Mouse (Mus musculus) telencephalon, adult 2 months (tissue): Measurements from ENCODE around the gene Shroom3.
A peak's percentile ranks its signal among the peaks of the same experiment; 100 is the strongest.

Experiments used
- DNase-seq: peaks from one replicate; pipeline ENCODE4 v3.0.0-alpha.2; 2011; ENCODE audit warnings: low read depth, low spot score

Gene Shroom3

DNA sequence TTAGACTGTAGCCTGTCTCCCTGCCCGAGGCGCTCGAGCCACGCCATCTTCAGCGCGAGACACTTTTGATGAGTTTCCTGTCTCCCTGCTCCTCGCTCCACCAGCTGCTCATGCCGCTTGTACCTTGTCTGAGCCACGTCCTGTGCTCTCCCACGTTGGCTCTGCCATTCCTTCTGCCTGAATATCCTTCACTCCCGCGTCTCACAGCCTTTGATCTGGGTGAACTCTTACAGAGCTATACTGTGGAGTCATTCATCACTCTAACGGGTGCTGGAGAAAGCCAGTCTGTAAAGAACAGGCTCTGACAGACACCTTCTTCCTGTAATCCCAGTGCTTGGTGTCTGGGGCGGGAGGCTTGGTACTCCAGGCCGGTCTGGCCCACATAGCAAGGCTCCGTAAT lies 248.1 kb downstream of the Shroom3 start:
- no peak for DNase-seq

DNA sequence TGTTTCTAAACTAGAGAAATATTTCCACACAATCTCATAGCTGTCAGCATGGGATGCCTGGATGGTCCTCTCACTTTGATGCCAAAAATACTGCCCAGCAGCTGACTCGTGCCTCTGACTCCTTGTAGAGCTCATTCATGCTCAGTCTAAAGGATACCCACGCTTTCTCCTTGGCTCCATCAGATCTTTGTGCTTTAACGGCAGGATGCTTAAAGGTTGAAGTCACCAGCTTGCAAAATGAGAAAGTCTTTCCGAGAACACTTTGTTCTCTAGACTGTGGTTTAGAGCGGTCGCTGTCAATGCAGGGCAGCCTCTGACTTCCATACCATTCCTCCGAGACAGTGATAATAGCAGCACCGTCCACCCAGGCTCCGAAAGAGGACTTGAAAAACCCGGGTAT lies 249.8 kb downstream of the Shroom3 start:
- DNase-seq: no peak

DNA sequence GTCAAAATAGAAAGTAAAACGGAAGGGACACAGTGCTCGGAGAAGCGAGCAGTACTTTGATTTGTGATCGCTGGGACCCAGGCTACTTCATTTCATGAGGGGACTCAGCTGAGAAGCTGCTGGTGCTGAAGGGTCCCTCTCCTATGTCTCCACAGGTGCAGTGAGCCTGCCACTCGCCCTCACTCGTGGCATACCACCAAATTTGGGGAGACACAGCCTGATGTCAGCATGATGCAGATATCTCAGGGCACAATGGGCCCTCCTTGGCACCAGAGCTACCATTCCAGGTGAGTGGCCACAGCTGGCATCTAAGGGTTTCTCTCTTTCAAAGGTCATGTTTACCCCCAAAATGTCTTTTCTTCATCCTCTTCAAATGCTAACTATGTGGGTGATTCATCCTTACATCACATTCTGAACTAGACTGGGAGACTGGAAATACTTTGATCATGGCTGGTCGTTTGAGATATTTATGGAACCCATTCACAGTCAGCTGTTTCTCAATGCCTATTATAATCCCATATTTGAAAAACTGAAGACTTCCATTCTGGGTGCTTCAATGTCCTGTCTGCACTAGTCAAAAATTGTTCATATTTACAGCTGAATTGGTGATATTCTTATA lies 250.5 kb downstream of the Shroom3 start:
- no peak for DNase-seq

DNA sequence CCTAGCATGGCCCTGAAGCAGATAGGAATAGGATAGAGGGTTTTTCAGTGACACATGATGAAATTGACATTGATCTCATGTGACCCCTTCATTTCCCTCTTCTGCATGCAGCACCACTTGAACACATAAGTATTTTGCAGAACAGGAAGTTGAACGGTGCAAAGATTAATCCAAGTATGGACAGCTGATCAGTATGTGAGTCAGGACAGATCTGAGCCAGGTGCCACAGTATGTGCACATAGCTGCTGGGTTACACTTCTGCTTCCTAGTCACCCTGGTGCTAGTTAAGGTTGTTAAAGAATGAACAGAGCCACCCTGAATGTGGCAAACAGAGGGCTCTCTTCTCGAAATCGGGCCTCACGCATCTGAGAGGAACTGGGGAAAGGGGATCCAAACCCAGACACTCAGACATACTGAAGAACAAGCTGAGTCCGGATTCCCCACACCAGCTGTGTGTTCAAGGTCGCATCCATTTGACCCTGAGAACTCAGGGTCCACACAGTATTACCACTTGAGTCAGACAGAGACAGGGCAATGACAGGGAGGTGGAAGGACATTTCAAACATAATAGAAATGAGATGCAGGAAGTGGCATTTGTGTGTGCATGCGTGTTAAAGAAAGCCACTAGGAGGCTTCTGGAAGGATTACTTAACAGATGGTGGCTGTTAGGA lies 251.2 kb downstream of the Shroom3 start:
- DNase-seq: no peak

DNA sequence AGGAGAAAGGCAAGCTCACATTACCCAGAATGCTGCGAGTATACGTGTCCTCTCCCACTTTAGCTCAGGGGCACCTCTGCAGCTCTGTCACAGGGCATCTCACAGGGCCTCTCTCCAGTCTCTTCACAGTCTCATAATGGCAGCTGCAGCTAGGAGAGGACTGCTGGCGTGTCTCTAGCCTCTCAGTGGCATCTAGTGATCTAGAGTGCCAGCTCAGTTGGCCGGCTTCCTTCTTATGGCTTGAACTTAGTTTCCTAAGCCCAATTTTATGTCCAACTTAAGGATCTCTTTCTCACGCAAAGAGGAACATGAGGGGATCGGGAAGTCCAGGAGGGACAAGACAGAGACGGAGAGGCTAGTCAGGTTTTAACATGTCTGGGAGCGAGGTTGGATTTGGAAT lies 252.6 kb downstream of the Shroom3 start:
- DNase-seq: no peak

DNA sequence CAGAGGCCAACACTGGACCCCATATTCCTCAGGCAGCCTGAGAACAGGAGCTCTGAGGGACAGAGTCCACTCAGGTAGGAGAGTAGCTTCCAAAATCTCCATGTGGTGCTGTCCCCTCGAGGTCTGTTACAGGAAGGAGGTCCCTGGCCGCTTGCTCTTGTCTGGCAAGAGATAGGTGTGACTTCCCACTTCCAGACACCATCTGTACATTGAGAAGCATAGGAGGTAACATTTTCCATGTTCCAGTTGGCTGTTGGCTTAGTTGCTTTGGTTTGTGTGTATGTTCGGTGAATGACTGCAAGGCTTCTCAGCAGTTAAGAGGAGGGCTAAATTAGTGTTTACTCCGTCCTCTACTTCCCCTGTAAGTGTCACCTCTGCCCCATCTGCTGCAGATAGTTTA lies 254.5 kb downstream of the Shroom3 start:
- no peak for DNase-seq

DNA sequence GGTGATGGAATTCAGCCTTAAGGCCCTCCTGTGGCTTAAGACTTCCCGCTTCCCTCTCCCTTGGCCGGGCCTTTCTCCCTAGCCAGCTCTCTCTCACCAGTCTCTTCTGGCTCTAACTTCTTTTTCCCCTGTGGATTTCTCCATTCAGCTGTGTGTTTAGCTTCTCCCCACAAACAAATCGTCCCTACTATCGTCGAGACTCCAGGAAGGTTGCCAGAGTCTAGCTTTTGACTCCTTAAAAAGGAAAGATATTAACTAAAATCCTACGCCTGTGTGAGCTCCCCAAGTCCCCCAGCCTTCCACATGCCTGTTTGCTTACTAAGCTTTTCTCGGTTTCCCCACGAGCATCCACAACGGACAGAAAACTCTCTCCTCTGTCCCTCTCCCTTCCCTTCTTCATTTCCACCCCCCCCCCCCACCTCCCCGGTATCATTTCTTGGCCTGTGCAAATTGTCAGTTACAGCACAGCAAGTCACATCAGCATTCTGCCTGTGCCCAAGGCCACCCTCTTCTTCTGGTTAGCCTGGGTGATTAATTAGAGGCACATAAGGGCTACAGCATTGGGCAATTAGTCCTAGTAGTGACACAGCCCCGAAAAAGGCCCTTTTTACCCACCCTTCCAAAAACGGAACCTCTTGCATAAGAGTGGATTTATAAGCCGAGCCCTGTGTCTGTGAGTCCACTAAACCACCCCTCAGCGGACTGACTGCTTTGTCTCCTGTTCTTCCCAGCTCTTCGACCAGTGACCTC lies 256.2 kb downstream of the Shroom3 start:
- no peak for DNase-seq

DNA sequence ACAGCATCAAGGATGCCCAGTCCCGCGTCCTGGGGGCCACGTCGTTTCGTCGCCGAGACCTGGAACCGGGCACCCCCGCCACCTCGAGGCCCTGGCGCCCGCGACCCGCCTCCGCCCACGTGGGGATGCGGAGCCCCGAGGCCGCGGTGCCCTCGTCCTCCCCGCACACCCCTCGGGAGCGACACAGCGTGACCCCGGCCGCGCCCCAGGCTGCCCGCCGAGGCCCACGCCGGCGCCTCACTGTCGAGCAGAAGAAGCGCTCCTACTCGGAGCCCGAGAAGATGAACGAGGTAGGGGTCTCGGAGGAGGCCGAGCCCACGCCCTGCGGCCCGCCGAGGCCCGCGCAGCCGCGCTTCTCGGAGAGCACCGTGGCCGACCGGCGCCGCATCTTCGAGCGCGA lies 258.9 kb downstream of the Shroom3 start:
- no peak for DNase-seq

DNA sequence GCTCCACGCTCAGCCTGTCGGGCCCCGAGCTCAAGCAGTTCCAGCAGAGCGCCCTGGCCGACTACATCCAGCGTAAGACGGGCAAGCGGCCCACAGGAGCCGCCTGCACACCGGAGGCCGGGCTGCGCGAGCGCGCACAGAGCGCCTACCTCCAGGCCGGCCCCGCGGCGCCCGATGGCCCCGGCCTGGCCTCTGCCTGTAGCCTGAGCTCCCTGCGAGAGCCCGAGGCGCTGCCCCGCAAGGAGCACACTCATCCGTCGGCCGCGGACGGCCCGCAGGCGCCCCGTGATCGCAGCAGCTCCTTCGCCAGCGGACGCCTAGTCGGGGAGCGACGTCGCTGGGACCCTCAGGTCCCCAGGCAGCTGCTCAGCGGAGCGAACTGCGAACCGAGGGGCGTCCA lies 259.3 kb downstream of the Shroom3 start:
- DNase-seq: no peak

DNA sequence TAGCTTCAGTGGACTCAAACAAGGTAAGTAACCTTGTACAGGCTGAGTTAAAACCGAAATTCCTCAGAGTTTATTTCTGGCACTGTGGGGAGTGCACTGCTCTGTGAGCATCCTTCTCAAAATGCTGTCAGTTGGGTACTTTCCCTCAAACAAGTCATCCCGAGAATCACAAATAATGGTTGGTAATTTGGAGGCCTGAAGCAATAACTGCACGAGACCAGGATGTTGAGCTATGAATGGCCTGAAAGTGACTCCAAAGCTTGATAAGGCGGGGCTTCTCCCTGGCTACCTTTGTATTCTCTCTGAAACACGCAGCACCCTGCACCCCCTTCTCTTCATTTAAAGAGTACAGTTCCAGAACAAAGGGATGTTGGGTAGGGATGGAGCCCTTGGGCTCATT lies 261.6 kb downstream of the Shroom3 start:
- no peak for DNase-seq

DNA sequence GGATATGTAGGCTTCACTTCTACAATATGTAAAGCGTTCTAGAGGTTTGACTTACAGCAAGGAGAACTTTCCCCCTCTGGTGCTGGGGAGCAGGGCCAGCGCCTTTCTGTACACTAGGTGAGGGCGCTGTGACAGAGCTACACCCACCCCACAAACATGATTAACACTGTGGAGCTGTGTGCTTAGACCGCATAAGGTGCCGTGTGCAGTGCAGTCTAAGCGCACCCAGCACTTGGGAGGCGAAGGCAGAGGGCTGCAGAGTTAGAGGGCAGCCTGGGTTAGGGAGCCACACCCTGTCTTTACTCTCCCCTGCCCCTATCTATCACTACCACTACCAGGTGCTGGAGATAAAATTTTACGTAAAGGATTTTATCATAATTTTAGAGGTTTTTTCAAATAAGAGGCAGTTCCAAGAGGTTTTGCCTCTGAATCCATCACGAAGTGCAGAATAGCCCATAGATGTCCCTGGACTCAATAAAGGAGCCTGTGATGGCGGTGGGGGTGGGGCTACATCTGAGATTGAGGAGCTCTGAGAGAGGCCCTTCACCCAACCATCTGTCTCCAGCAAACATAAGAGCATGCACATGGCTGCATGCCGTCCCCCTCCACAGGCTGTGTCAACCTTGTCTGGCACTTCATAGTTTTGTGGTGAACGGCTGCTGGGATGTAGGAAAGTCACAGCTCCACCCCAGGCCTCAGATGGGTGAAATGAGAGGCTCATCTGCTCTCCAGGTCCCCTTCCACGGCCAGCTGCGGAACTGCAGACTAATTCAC lies 265.9 kb downstream of the Shroom3 start:
- DNase-seq: no peak

DNA sequence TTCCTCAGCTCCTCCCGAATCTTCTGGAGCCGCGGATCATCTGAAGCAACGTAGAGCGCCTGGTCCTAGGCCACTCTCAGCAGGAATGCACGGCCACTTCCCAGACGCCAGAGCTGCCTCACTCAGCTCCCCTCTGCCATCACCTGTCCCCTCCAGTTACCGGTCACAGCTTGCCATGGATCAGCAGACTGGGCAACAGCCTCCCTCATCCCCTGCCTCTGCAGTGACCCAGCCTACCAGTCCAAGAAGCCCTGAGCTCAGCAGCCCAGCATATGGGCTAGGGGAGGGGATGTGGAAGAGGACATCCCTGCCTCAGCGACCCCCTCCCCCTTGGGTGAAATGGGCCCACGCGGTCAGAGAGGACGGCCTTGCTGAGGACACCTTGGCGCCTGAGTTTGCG lies 267.3 kb downstream of the Shroom3 start:
- DNase-seq: no peak

DNA sequence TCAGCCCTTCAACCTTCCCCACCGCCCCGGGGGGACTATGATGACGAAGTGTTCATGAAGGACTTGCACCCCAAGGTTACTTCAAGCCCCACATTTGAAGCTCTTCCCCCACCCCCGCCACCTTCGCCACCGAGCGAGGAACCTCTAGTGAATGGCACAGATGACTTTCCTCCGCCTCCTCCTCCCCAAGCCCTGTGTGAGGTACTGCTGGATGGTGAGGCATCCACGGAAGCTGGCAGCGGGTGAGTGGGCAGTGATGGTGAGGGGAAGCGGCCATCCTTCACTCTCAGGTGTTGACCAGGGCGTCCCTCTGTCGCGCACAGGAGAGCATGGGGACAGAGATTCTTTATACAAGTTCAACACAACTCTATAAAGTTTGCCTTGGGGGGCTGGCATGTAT lies 267.8 kb downstream of the Shroom3 start:
- DNase-seq: no peak

DNA sequence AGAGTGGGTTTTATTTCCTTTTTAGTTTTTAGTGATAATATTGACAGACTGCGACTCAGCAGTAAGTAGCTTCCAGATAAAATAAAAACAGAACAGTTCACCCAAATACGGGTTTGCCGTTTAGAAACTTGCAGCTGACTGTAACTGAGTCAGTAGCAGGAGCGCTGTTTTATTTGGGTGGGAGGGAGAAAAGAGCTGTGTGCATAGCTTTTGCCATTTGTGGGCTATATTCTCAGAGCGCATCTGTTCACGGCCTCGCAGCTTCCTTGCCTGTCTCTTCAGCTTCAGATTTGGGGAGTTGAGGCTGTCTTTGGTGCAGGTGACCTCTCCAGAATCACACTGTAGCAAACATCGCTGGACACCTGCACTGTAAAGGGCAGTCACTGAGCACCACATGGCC lies 270.6 kb downstream of the Shroom3 start:
- no peak for DNase-seq

DNA sequence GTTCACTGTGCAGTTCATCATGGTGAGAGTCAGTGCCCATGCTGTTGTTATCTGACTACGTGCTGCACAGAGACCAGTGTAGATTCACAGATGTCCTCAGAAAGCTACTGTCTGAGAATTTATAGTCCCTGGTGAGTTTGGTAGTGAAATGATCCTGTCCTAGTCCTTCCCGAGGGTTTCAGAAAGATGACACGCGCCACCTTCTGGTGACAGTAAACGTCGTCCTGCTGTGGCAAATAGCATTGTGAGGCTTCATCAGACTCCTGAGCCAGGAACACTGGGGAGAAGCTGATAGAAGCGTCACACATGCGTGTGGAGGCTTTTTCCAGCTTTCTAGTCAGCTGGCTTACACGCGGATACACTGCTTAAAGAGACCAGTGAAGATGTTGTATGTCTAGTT lies 271.1 kb downstream of the Shroom3 start:
- DNase-seq: peak; percentile 83

DNA sequence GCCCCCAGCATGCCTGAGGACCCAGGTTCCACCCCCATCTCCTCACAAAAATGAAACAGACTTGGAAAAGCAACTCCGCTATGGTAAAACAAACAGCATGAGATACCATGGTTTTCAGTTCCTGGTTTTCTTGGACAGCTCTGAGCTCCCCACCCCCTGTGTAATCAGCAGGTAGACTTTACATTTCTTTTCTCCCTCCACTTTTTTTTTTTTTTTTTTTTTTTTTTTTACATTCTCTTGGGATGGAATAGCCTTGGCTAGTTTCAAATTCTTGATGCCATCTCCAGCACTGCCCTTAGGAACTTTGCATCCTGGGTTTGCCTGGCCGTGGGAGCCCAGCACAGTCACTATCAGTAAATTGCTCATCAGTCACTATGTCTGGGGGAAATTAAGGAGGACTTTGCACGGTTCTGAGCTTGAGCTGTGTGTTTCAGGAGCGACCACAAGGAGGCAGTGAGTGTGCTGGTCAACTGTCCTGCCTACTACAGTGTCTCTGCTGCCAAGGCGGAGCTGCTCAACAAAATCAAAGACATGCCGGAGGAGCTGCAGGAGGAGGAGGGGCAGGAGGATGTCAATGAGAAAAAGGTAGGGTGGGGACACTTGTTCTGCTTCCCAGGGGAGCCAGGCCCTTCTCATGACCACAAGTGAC lies 271.7 kb downstream of the Shroom3 start:
- no peak for DNase-seq

DNA sequence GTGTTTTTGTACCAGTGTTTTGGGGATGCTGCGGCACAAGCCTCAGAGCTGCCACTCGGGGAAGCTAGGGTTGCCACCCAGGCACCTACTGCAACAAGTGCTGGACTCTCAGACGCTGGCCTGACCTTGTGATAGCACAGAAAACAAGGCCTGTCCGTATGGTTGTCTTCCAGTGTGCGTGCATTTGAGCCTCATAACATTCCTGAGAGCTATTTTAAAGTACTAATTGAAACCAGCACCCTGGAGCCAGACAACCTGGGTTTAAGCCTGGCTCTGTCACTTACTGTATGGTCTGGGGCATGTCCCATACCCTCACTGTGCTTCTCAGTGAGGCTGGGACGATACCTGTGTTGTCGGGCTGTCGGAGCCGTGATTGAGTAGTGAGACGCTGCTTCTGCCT lies 276.1 kb downstream of the Shroom3 start:
- no peak for DNase-seq

DNA sequence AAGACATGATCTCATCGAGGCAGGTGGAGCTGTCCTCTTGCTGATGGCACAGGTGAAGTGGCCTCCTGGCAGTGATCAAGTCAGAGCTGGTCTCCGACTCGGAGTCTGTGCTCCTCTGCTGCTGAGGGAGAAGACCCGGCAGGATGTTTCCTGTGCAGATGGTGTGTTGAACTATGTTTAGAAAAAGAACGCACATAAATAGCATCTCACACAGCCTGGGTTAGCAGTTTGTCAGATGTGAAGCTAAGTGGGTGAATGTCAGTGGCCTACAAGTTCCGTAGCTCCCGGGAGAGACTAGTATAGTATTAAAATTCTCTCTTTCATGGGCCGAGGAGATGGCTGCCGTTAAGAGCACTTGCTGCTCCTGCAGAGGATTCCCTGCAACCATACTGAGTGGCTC lies 276.5 kb downstream of the Shroom3 start:
- peak; percentile 66 for DNase-seq

DNA sequence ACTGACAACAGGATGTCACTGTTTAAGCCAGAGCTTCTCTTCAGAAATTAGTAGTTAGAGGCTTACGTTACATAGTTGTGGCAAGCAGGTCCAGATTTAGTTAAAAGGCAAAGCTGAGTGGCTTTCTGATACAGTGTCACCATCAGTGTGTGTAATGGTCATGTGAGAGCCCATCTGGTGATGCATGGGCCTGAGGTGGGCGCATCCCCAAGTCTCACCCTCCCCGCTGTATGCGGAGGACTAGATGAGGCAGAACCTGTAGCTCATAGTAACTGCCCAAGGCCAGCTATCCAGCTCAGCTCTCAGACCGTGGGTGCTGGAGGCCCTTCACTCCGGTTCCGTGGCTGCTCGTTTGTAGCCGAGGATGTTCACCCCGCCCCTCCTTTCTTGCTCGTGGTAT lies 278.1 kb downstream of the Shroom3 start:
- no peak for DNase-seq

DNA sequence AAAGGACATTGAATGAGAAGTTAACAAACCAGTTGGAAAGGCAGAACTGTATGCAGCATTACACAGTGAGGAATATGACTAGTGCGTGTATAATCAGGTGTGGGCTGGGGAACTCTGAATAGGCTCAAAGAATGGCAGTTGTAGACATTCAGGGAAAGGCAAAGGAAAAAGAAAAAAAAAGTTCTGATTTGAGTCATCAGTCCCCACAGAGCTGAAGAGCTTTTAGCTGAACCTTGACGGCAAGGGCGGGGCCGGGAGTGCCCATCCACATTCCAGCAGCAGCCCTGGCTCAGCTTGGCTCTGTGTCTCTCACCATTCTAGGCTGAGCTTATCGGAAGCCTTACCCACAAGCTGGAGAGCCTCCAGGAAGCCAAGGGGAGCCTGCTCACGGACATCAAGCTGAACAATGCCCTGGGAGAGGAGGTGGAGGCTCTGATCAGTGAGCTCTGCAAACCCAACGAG lies 278.6 kb downstream of the Shroom3 start:
- DNase-seq: no peak

DNA sequence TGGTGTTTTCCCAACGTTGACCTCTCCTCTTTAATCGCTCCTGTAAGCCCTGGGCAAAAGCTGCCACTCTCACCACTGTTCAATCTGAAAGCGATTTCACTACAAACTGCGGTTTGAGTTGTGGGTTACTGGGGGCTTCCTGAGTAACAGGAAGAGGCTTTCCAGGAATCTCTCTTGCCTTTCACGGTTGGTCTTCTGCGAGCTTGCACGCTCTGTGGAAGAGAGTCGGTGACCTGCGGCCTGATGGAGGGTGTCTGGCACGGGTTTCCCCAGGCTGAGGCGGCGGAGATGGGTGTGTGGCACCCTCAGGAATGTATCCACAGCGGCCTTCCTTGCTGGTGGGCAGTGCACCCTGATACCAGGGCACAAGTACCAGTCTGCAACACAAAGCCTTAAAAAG lies 281.5 kb downstream of the Shroom3 start:
- DNase-seq: no peak

DNA sequence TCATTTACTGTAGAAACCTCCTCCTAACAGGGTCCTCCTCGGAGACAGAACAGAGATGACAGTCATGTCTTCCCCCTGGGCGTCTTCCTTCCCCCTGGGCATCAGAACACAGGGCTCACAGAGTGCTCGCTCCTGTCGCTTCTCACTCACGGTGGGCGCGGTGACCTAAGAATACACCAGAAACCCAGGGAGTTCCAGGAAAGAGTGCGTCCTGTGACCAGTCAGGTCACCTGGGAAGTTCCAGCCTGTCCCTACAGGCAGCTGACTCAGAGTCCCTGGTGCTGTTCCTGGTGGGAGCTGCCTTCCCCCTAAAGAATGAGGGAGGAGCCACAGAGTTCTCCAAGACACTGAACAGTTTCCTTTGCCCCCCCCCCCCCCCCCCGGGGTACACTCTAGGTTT lies 283.9 kb downstream of the Shroom3 start:
- no peak for DNase-seq
